Mouse (Mus musculus) stomach, embryonic 15.5 days (tissue): ENCODE measurements around the gene Polr2l. TPM values are rescaled to one million over a fixed set of nuclear protein-coding genes. Genes with fewer than 3 reads are reported as not detected.
A peak's percentile ranks its signal among the peaks of the same experiment; 100 is the strongest.
"Not testable (repeated sequence)": the region's sequence is repeated elsewhere in the genome, so short reads cannot be mapped to it uniquely, and the experiment has no call there.

Experiments used
- ATAC-seq: fragments of 200-750 bp; cut with Nextera tagmentation; 2 replicates; pipeline ENCODE4 v1.8.0; 2017; ENCODE audit warnings: low read depth, moderate number of reproducible peaks, moderate TSS enrichment; ENCODE audit not compliant: insufficient read depth, low FRiP score
- H3K27ac ChIP-seq: fragments of 300-500 bp; sonication (generic); 2 replicates; pipeline ENCODE4 v1.5.1; 2015; ENCODE audit warnings: mild to moderate bottlenecking, inconsistent platforms
- H3K27me3 ChIP-seq: fragments of 300-500 bp; sonication (generic); replicated peaks from 2 replicates; pipeline ENCODE4 v1.6.1; 2015; ENCODE audit warnings: inconsistent platforms
- H3K36me3 ChIP-seq: fragments of 300-500 bp; sonication (generic); 2 replicates; pipeline ENCODE4 v1.6.1; 2015; ENCODE audit warnings: inconsistent platforms
- H3K4me1 ChIP-seq: fragments of 300-500 bp; sonication (generic); 2 replicates; pipeline ENCODE4 v1.6.1; 2015; ENCODE audit warnings: inconsistent platforms
- H3K4me2 ChIP-seq: fragments of 300-500 bp; sonication (generic); 2 replicates; pipeline ENCODE4 v1.6.1; 2015; ENCODE audit warnings: mild to moderate bottlenecking, inconsistent platforms
- H3K4me3 ChIP-seq: fragments of 300-500 bp; sonication (generic); replicated peaks from 2 replicates; pipeline ENCODE4 v1.5.1; 2015; ENCODE audit warnings: inconsistent platforms
- H3K9ac ChIP-seq: fragments of 300-500 bp; sonication (generic); 2 replicates; pipeline ENCODE4 v1.6.1; 2015; ENCODE audit warnings: inconsistent platforms
- H3K9me3 ChIP-seq: fragments of 300-500 bp; sonication (generic); 2 replicates; pipeline ENCODE4 v1.6.1; 2016; ENCODE audit warnings: inconsistent platforms
- WGBS: fragments of 180-500 bp; shearing (Covaris S2); methylation state at CpG from one replicate; pipeline ENCODE4 v1.1.7; 2015; 5-methylcytosine and 5-hydroxymethylcytosine counted together
- polyA plus RNA-seq: library from polyadenylated mRNA; unstranded; fragments of >200 nt; fragmentation: Nextera tagmentation; extraction: Ambion mirVana; gene quantifications from 2 replicates; pipeline ENCODE4 v1.2.1, GENCODE M21; 2015

Gene Polr2l
- polyA plus RNA-seq, 1 experiment from 2014 or later: 71.6 TPM

DNA sequence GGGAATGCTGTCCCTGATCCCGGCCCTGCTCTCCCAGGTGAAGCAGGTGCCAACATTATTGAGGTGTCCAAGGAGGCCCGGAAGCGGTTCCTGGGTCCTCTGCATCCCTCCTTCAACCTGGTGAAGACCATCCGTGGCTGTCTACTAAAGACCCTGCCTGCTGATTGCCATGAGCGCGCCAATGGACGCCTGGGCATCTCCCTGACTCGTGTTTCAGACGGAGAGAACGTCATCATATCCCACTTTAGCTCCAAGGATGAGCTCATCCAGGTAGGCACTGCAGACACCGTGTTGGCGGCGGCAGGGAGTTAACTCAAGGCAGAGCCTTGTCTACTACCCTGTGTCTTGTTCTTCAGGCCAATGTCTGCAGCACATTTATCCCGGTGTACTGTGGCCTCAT lies 17.7 kb downstream of the Polr2l start:
- no peak overlapping the region for H3K9ac ChIP-seq
- H3K27me3 ChIP-seq: peaks cover 13% of the 10 kb centered on the region; the same call in 1 of the 2 replicates
- no peak overlapping the region for H3K27ac ChIP-seq
- peaks cover 38% of the 10 kb centered on the region for H3K4me1 ChIP-seq
- no peaks in the 10 kb centered on the region for H3K9me3 ChIP-seq
- WGBS: 94% methylated on average over 14 of the region's 14 CpGs
- no peak for ATAC-seq
- 0 out of 2 replicates have a peak, but pooled peaks cover 4% of the 10 kb centered on the region for H3K36me3 ChIP-seq
- H3K4me3 ChIP-seq: no peak overlapping the region
- H3K4me2 ChIP-seq: no peak overlapping the region

DNA sequence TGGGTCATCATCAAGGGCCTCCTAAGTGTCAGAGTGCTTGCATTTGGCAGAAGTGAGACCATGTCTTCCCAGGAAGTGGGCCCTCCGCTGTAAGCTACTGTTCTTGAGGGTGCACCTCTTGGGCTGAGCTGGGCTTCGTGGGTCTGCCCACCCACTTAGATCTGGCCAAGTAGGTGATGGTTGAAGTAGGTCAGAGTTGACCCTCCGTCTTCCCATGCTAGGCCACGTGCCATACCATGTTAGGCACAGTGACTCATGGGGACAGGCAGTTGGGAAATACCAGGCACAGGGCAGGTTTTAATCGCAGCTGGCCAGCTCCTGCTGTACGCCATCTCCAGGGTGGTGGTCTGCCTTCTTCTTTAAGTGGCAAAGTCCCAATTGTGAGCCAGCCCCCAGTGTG lies 18.2 kb downstream of the Polr2l start:
- no peaks in the 10 kb centered on the region for H3K9me3 ChIP-seq
- H3K27me3 ChIP-seq: peaks cover 8% of the 10 kb centered on the region; the same call in 1 of the 2 replicates
- H3K27ac ChIP-seq: no peak overlapping the region
- no peak overlapping the region for H3K9ac ChIP-seq
- no peak for ATAC-seq
- 0 out of 2 replicates have a peak, but pooled peaks cover 4% of the 10 kb centered on the region for H3K36me3 ChIP-seq
- H3K4me2 ChIP-seq: peak overlapping the region; percentile 1; the same call in 1 of the 2 replicates
- H3K4me1 ChIP-seq: peaks cover 36% of the 10 kb centered on the region
- 89% methylated on average over 6 of the region's 6 CpGs for WGBS
- 0 out of 2 replicates have a peak overlapping the region, but pooled peaks have one; percentile 75 for H3K4me3 ChIP-seq

DNA sequence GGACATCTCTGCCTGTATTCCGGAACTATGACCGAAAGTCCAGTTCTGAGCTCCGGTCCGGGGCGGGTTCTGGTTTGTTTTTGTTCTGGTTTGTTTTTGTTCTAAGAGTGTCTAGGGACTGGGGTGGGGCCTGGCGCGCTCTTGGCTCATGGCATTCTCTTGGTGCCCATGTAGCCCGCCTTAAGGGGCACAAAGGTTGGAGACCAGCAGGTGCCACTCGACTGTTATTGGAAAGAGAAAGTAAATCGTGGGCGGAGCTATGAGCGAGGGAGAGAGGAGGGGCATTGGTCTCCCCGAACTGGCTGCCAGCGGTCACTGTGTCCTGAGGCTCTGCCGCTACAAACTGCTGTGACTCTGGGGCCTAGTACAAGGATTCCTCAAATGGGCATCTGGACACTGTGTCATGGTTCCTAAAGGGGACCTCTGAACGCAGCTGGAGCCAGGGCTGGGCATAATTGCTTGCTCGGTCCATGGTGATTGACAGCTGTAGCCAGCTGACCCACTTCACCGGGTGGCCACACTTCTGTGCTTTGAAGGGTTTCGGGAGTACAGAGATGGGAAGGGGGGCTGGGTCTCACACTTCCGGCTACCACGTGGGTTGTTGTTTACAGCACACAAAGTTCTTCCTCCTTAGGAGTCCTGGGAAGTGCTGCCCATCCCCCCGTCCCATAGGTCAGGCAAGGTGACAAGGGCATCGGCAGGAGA lies 19.2 kb downstream of the Polr2l start:
- H3K27me3 ChIP-seq: 0 out of 2 replicates have a peak, but pooled peaks cover 6% of the 10 kb centered on the region
- peak overlapping the region; percentile 75 for H3K4me3 ChIP-seq
- ATAC-seq: peak; percentile 24; the same call in 1 of the 2 replicates
- peaks cover 8% of the 10 kb centered on the region; the same call in 1 of the 2 replicates for H3K36me3 ChIP-seq
- under 1% methylated on average over 23 of the region's 23 CpGs for WGBS
- no peaks in the 10 kb centered on the region for H3K9me3 ChIP-seq
- peaks cover 26% of the 10 kb centered on the region for H3K4me1 ChIP-seq
- peak overlapping the region; percentile 67 for H3K9ac ChIP-seq
- H3K27ac ChIP-seq: peak overlapping the region; percentile 88
- H3K4me2 ChIP-seq: peak overlapping the region; percentile 96

DNA sequence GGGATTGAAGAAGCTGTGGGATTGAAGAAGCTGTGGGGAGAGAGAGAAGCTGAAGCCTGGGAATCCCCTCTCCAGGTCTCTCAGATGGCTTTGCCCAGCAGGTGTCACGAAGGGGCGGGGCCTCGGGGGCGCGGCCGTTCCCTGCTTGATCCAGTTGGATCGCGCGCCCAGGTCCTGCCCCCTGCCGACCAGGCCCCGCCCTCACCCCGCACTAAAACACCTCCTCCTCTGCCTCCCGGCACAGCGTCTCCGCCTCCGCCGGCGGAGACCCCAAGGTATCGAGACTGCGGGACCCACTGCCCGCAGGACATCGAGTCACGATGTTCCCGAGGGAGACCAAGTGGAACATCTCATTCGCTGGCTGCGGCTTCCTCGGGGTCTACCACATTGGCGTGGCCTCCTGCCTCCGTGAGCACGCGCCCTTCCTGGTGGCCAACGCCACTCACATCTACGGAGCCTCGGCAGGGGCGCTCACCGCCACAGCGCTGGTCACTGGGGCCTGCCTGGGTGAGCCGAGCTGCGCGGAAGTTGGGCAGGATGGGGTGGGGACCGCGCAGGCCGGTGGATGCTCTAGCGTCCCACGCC lies 19.9 kb downstream of the Polr2l start, which contains the start of gene Pnpla2:
Pnpla2 (plus strand) TSS at position 232 of the 585 bp plus-strand sequence.
- peaks cover 15% of the 10 kb centered on the region for H3K36me3 ChIP-seq
- H3K4me1 ChIP-seq: peaks cover 20% of the 10 kb centered on the region
- H3K4me2 ChIP-seq: peak within 1 kb of the TSS; percentile 96
- H3K9me3 ChIP-seq: no peaks in the 10 kb centered on the region
- 0% methylated on average over 43 of the region's 45 CpGs for WGBS
- H3K27ac ChIP-seq: peak within 1 kb of the TSS; percentile 88
- H3K9ac ChIP-seq: peak within 1 kb of the TSS; percentile 67
- peak; percentile 86 for ATAC-seq
- H3K27me3 ChIP-seq: 0 out of 2 replicates have a peak, but pooled peaks cover 6% of the 10 kb centered on the region
- H3K4me3 ChIP-seq: peak within 1 kb of the TSS; percentile 75

DNA sequence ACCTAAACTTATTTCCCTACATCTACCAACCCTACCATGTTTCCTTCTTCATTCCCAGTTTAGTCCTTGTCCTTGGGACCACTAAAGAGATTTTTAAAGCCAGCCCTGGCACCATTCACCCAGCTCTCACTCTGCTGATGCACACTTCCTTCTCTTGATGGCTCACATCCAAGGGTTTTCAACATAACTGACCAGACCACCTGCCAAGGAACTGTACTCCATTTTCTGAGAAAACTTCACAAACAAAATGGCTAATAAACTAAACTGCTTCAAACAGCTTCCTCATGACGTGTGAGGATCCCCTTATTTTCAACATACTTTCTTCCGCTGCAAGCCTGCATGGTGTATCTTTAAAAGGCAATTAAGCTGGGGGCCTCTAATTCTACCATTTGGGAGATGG lies 21.3 kb downstream of the Polr2l start:
- Histone ChIP-seq H3K4me1 (peaks cover 15% of the 10 kb centered on the region), H3K9ac (no peak overlapping the region), H3K4me2 (no peak overlapping the region), H3K27me3 (no peaks in the 10 kb centered on the region), H3K36me3 (peaks cover 11% of the 10 kb centered on the region), H3K27ac (no peak overlapping the region), H3K4me3 (no peak overlapping the region), H3K9me3 (no peaks in the 10 kb centered on the region)
- 70% methylated on average over 2 of the region's 2 CpGs for WGBS
- no peak for ATAC-seq

DNA sequence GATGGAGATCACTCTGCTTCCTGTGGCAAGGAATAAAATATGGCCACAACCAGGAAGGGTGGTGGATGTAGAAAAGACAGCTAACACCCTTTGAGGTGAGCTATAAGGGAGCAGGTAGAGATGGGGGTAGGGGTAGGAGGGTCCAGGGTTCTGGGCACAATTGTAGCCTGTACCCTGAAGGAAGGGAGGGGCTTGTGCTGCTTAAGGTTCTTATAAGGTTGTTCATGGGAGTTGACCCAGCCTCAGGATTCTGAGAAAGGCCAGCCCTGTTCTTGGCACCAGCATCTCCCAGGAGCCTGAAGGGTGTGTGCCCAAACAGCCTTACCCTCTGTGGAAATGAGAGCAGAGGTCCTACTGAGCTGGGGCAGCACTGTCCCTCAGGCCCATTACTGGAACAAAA lies 23.0 kb downstream of the Polr2l start:
- Histone ChIP-seq H3K9me3 (no peaks in the 10 kb centered on the region), H3K27ac (no peak overlapping the region), H3K4me1 (peaks cover 20% of the 10 kb centered on the region), H3K36me3 (peaks cover 11% of the 10 kb centered on the region), H3K9ac (no peak overlapping the region), H3K27me3 (no peaks in the 10 kb centered on the region), H3K4me3 (no peak overlapping the region), H3K4me2 (no peak overlapping the region)
- no peak for ATAC-seq

DNA sequence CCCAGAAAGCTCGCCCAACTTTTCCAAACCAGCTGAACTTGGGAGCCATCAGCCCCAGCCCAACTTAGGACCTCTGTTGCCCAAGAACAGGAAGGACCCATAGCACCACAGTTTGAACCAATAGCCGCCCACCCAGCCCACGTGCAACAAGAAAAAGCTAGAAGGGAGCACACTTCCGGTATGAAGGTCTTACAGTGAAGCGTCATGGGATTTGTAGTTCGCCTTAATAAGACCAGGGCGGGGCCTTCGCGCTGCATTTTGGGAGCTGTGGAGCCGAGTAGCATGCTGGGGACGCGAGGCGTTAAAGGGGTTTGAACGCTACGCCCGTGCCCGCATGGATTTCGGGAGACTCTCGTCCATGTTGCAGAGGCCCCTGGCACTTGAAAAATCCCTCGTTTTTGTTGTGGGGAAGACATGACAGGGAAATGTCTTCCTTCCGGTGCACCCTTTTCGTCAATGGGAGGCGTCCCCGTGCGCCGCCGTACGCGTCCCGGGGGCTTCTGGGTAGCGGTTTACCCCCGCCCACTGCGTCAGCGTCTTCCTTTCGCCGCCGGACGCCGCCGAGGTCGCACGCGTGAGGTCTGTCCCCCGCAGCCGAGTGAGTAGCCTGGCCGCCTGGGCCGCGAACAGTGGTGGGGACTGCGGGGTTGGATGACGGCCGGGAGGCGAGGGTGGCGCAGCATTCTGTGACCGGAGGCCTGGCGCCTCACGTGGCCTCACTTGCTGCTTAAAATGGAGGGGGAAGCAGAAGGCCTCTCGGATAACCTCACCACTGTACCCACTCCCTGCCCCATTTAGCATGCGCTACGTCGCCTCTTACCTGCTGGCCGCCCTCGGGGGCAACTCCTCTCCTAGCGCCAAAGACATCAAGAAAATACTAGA lies 27.6 kb downstream of the Polr2l start, which contains the start of gene Rplp2:
Rplp2 (plus strand) TSS at position 261 of the 882 bp plus-strand sequence.
- H3K4me2 ChIP-seq: peak within 1 kb of the TSS; percentile 58
- no peaks in the 10 kb centered on the region for H3K27me3 ChIP-seq
- H3K36me3 ChIP-seq: peaks cover 11% of the 10 kb centered on the region
- peak; percentile 88 for ATAC-seq
- peak within 1 kb of the TSS; percentile 84 for H3K9ac ChIP-seq
- peak within 1 kb of the TSS; percentile 78 for H3K4me3 ChIP-seq
- peak within 1 kb of the TSS; percentile 89 for H3K27ac ChIP-seq
- H3K9me3 ChIP-seq: no peaks in the 10 kb centered on the region
- peaks cover 21% of the 10 kb centered on the region for H3K4me1 ChIP-seq
- WGBS: under 1% methylated on average over 63 of the region's 63 CpGs

DNA sequence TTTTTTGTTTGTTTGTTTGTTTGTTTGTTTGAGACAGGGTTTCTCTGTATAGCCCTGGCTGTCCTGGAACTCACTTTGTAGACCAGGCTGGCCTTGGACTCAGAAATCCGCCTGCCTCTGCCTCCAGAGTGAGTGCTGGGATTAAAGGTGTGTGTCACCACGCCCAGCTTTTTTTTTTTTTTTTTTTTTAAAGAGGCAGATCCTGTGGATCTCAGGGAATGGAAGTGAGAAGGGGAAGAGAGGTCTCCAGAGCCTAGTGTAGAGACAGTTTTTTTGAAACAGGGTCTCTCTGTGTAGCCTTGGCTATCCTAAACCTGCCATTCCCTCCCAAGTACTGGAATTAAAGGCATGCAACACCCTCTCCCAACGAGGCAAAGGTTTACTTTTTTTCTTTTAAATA lies 28.6 kb downstream of the Polr2l start:
- ATAC-seq, H3K27ac ChIP-seq, H3K4me3 ChIP-seq, H3K27me3 ChIP-seq, H3K9ac ChIP-seq, H3K9me3 ChIP-seq: not testable (repeated sequence)
- 77% methylated on average over 3 of the region's 3 CpGs for WGBS
- peaks cover 30% of the 10 kb centered on the region for H3K4me1 ChIP-seq
- H3K36me3 ChIP-seq: peaks cover 11% of the 10 kb centered on the region
- 0 out of 2 replicates have a peak overlapping the region, but pooled peaks have one; percentile 58 for H3K4me2 ChIP-seq

DNA sequence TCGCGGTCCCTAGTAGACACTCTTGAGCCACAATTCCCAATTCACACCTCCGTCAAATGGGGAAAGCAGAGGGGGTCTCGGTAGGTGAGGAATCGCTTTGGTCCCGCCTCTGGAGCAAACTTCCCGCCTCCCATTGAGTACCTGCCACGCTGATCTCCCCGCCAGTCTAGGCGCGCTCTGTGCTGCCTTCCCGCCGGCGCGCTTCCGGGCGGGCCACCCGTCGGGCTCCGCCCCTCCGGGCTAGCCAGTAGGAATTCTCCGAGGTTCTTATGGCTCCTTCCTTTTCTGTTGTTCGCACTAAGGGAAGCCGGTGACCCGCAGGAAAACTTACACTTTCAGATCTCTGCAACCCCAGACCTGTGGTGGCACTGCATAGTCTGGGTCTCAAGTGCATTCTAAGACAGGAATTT lies 31.1 kb downstream of the Polr2l start, which contains the start of gene Pidd1:
Pidd1 (minus strand) TSS at position 198 of the 410 bp plus-strand sequence.
- no peaks in the 10 kb centered on the region for H3K27me3 ChIP-seq
- ATAC-seq: peak; percentile 63
- peak within 1 kb of the TSS; percentile 52 for H3K9ac ChIP-seq
- H3K4me3 ChIP-seq: peak within 1 kb of the TSS; percentile 56
- H3K36me3 ChIP-seq: peaks cover 15% of the 10 kb centered on the region
- WGBS: under 1% methylated on average over 25 of the region's 25 CpGs
- H3K4me2 ChIP-seq: peak within 1 kb of the TSS; percentile 95
- H3K9me3 ChIP-seq: no peaks in the 10 kb centered on the region
- peaks cover 35% of the 10 kb centered on the region for H3K4me1 ChIP-seq
- peak within 1 kb of the TSS; percentile 83 for H3K27ac ChIP-seq

DNA sequence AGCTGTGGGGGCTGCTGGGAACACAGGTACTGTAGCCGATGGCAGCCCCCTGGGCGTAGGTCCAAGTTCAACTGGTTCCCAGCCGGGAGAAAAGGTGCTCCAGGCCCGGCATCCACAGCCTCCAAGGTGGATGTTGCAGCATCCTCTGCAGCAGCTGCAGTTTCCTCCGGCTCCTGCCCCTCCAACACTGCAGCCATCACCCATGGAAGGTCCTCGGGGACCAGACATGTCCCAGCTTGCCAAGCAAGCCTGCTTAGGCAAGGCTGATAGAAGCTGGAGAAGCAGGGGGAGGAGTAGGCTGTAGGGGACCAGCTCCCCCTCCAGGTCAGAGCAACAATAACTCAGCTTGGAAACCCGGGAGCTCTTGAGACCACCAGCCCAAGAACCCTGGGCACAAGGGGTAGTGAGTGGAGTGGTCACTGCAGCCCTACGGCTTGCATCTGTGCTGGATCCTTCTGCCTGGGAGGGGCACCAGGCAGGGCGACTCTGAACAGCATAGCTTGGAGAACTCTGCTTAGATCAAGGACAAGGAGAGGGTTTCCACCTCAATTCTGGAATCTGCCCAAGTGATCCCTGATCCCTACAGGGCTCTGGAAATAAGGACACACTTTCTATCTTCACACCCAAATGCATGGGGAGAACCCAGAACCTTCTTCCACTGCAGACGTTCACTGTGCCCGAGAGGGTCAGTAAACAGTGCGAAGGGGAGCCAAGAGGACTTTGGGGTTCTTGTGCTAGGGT lies 31.7 kb downstream of the Polr2l start:
- 0 out of 2 replicates have a peak, but pooled peaks have one; percentile 1 for ATAC-seq
- Histone ChIP-seq H3K36me3 (peaks cover 18% of the 10 kb centered on the region), H3K27me3 (no peaks in the 10 kb centered on the region), H3K9me3 (no peaks in the 10 kb centered on the region), H3K9ac (peak overlapping the region; percentile 52), H3K4me3 (peak overlapping the region; percentile 56), H3K4me2 (peak overlapping the region; percentile 95), H3K27ac (peak overlapping the region; percentile 68), H3K4me1 (peaks cover 29% of the 10 kb centered on the region)
- WGBS: 16% methylated on average over 12 of the region's 12 CpGs

DNA sequence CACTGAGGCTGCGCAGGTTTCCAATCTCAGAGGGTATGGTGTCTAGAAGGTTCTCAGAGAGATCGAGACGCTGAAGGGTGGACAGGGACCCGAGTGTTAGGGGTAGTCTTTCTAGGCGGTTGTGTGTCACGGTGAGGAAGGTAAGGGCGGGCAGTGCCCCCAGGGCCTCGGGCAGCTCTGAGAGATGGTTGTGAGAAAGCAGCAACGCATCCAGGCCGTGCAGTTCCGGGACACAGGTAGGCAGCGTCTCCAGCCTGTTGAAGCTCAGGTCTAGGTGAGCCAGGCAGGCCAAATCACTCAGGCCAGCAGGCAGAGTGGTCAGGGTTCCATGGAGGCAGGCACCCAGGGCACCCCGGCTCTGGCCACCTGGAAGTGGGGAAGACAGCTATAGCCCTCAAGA lies 32.7 kb downstream of the Polr2l start:
- 89% methylated on average over 13 of the region's 13 CpGs for WGBS
- no peaks in the 10 kb centered on the region for H3K27me3 ChIP-seq
- peaks cover 32% of the 10 kb centered on the region for H3K4me1 ChIP-seq
- no peak for ATAC-seq
- no peak overlapping the region for H3K27ac ChIP-seq
- peaks cover 18% of the 10 kb centered on the region for H3K36me3 ChIP-seq
- peak overlapping the region; percentile 16; the same call in 1 of the 2 replicates for H3K9ac ChIP-seq
- peak overlapping the region; percentile 56; the same call in 1 of the 2 replicates for H3K4me3 ChIP-seq
- peak overlapping the region; percentile 95 for H3K4me2 ChIP-seq
- H3K9me3 ChIP-seq: no peaks in the 10 kb centered on the region
